Mouse (Mus musculus) C2C12 (cell line): ENCODE data around the gene Shcbp1l. TPM values are rescaled to one million over a fixed set of nuclear protein-coding genes. Genes with fewer than 3 reads are reported as not detected.

Experiments
- H3K27me3 ChIP-seq: one replicate; pipeline ENCODE4 v1.6.1; 2011; ENCODE audit not compliant: control insufficient read depth, insufficient read depth, insufficient read length
- H3K36me3 ChIP-seq: one replicate; pipeline ENCODE4 v1.6.1; 2011; ENCODE audit not compliant: control insufficient read depth, insufficient read depth
- H3K4me3 ChIP-seq: one replicate; pipeline ENCODE4 v1.5.1; 2011; ENCODE audit warnings: mild to moderate bottlenecking, control low read depth; ENCODE audit not compliant: poor library complexity, insufficient read depth, severe bottlenecking
- H3K79me2 ChIP-seq: one replicate; pipeline ENCODE4 v1.6.1; 2011; ENCODE audit not compliant: control insufficient read depth, insufficient read depth
- H3K79me3 ChIP-seq: one replicate; pipeline ENCODE4 v1.6.1; 2011; ENCODE audit warnings: low read depth, control low read depth
- H3ac ChIP-seq: one replicate; pipeline ENCODE3; 2011; ENCODE audit warnings: low read depth; ENCODE audit not compliant: control insufficient read depth, insufficient read length
- CEBPB ChIP-seq: IDR thresholded peaks from one replicate; pipeline ENCODE4 v1.6.1; 2011; ENCODE audit warnings: low read depth, mild to moderate bottlenecking, control low read depth, moderate library complexity
- CTCF ChIP-seq: IDR thresholded peaks from one replicate; pipeline ENCODE4 v1.5.1; 2011; ENCODE audit not compliant: control insufficient read depth, insufficient read depth, insufficient read length
- FOSL1 ChIP-seq: IDR thresholded peaks from one replicate; pipeline ENCODE4 v1.8.0; 2011; ENCODE audit warnings: mild to moderate bottlenecking, low read length; ENCODE audit not compliant: poor library complexity, insufficient read depth, severe bottlenecking
- MAX ChIP-seq: IDR thresholded peaks from one replicate; pipeline ENCODE4 v1.6.1; 2011; ENCODE audit warnings: mild to moderate bottlenecking, control low read depth
- MYOD1 ChIP-seq: IDR thresholded peaks from one replicate; pipeline ENCODE4 v1.6.1; 2011; ENCODE audit warnings: low read depth; ENCODE audit not compliant: control insufficient read depth, insufficient read length
- MYOG ChIP-seq: IDR thresholded peaks from one replicate; pipeline ENCODE4 v1.6.1; 2011; ENCODE audit not compliant: control insufficient read depth, insufficient read length; ENCODE audit errors: extremely low read depth
- USF1 ChIP-seq: IDR thresholded peaks from one replicate; pipeline ENCODE4 v1.6.1; 2011; ENCODE audit warnings: low read depth, mild to moderate bottlenecking, control low read depth, moderate library complexity
- polyA plus RNA-seq: library from polyadenylated mRNA; unstranded; fragments of >200 nt; fragmentation: generic; extraction: Trizol; gene quantifications from one replicate; pipeline ENCODE4 v1.2.1, GENCODE M21; 2012; ENCODE audit warnings: missing spikeins

The Shcbp1l gene
- polyA plus RNA-seq, 1 experiment, result 0.08 TPM

DNA sequence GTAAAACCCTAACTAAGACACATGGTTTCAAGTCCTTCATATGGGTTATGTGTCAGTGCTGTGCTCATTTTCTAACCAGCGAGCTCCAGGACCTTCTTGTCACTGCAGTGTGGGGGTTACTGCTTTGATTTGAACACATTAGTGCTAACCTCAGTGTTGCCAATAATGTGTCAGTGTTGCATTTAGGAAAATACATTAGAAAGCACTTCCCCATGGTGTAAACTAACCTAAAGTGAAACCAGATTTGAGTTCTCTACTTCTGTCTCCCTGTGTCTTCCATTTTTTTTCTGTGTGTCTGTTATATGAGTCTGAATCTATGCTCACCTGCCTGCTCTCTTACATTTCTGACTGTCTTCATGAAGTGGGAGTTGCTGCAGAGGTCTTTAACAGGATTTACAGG, 18.1 kb downstream of the Shcbp1l start:
- Histone ChIP-seq H3K79me3 (no peaks in the 10 kb centered on the region), H3K36me3 (no peaks in the 10 kb centered on the region), H3K27me3 (no peaks in the 10 kb centered on the region), H3K79me2 (no peaks in the 10 kb centered on the region), H3K4me3 (no peak overlapping the region), H3ac (no peak overlapping the region)
- TF ChIP-seq CTCF (no peak), MYOG (no peak), MAX (no peak), MYOD1 (no peak), USF1 (no peak), FOSL1 (no peak), CEBPB (no peak)

DNA sequence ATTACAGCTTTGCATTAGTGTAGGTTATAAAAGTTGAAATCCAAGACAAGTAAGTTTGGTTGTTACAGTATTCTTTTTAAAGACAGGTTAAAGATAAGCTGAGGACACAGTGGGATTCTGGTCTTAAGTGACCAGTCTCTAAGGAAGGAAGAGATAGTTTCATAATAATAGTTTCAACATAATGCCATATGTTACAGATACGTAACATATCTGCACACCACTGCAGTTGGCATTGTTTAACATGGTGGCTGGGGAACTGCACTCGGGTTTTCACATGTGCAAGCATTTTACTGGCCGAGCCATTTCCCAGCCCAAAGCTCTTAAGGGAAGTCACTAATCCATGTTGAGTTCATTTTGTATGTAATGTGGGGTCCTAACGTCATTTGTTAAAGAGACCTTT, 18.7 kb downstream of the Shcbp1l start:
- H3K79me2 ChIP-seq, result no peaks in the 10 kb centered on the region
- no peak overlapping the region for H3ac ChIP-seq
- no peak overlapping the region for H3K4me3 ChIP-seq
- H3K27me3 ChIP-seq, result no peaks in the 10 kb centered on the region
- no peaks in the 10 kb centered on the region for H3K36me3 ChIP-seq
- H3K79me3 ChIP-seq, result no peaks in the 10 kb centered on the region
- TF ChIP-seq MAX (no peak), USF1 (no peak), MYOG (no peak), CTCF (no peak), MYOD1 (no peak), FOSL1 (no peak), CEBPB (no peak)

DNA sequence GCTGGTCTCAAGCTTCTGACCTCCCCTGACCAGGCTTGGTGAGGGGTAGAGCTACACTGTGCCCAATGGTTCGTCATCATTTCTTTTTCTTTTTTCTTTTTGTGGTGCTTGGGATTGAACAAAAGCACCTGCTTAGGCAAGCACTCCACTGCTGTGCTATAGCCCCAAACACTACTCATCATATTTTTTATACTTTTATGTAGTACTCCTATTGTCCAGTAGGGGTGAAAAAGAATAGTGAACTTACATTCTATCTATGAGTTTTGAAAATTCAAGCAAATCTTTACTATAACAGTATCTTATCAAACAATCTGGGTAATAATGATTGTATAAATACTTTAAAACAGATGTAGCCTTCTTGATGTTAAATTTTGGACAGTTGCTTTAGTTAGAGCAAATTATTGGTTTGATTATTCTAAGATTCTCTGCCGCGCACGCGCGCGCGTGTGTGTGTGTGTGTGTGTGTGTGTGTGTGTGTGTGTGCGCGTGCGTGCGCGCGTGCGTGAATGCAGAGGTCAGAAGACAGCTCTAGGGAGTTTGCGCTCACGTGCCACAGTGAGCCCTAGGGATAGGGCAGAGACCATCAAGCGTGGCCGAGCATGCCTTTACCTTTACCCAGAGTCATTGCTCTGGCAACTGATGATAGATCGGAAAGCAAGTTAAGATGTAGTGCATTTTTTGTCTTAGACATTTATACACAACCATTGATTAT, 21.3 kb downstream of the Shcbp1l start:
- Histone ChIP-seq H3K4me3 (no peak overlapping the region), H3ac (no peak overlapping the region), H3K27me3 (no peaks in the 10 kb centered on the region), H3K79me2 (no peaks in the 10 kb centered on the region), H3K36me3 (peaks cover 8% of the 10 kb centered on the region), H3K79me3 (no peaks in the 10 kb centered on the region)
- no peak for TF ChIP-seq CTCF
- no peak for TF ChIP-seq MYOD1
- no peak for TF ChIP-seq FOSL1
- no peak for TF ChIP-seq MYOG
- TF ChIP-seq MAX, result no peak
- TF ChIP-seq USF1, result no peak

DNA sequence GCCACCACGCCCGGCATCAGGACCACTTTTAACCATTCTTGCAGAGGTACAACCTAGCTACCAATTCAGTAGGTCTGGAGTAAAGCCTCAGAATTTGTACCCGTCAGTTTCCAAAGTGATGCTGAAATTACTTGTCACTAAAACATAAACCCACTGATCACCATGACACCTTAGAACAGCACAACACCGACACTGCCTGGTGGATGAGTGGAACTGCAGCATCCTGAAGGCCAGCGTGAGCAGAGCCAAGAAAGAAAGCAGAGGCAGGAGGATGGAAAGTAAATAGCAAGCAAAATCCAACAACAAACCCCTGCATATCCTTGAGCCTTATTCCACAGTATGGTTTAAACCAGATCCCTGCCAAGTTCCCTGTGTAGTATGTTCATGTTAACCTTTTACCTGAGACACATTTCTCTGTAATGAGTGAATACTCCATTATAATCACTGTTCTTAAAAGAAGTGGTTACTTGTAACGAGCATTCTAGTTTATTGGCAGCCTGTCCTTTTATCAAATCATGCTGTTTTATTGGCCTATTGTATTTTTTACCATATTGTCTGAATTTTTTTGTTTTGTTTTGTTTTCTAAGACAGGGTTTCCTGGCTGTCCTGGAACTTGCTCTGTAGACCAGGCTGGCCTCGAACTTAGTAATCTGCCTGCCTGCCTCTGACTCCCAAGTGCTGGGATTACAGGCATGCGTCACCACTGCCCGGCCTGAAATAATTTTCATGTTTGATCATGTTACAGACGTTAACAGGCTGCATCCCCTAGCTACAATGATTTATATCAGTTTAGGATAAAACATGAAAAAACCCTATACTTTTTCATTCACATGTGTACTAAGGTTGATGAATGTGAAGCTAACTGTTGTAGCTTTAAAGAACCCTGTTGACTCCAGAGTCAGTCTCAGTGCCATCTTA, 26.5 kb downstream of the Shcbp1l start:
- no peaks in the 10 kb centered on the region for H3K79me2 ChIP-seq
- TF ChIP-seq MAX, result no peak
- no peak for TF ChIP-seq CTCF
- TF ChIP-seq USF1, result no peak
- TF ChIP-seq MYOD1, result no peak
- no peak for TF ChIP-seq CEBPB
- TF ChIP-seq MYOG, result no peak
- no peak for TF ChIP-seq FOSL1
- H3K79me3 ChIP-seq, result peaks cover under 1% of the 10 kb centered on the region
- no peak overlapping the region for H3K4me3 ChIP-seq
- H3K36me3 ChIP-seq, result peaks cover 56% of the 10 kb centered on the region
- no peak overlapping the region for H3ac ChIP-seq
- no peaks in the 10 kb centered on the region for H3K27me3 ChIP-seq

DNA sequence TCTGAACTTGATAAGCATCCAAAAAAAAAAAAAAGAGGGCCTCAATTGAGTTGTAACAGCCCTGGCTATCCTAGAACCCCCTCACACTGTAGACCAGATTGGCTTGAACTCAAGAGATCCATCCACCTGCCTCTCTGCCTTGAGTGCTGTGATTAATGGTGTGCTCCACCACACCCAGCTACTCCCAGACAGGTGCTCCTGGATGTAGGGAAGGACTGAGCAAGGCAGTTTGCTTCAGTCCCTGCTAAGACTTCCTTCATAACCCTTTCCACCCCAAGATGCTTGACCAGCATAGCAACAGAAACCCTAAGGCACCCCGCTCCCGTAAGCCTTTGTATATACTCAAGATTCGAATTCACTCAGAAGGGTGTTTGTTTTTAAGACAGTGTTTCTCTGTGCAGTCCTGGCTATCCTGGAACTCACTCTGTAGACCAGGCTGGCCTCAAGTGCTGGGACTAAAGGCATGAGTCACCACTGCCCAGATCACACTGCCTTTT, 28.2 kb downstream of the Shcbp1l start:
- Histone ChIP-seq H3K79me3 (peaks cover 5% of the 10 kb centered on the region), H3K36me3 (peaks cover 73% of the 10 kb centered on the region), H3ac (no peak overlapping the region), H3K79me2 (peaks cover 4% of the 10 kb centered on the region), H3K27me3 (no peaks in the 10 kb centered on the region), H3K4me3 (no peak overlapping the region)
- TF ChIP-seq CTCF (no peak), MYOG (no peak), MYOD1 (no peak), FOSL1 (no peak), MAX (no peak), USF1 (no peak), CEBPB (no peak)
